Mouse (Mus musculus): ENCODE measurements around the gene Cct8l1. TPM values are rescaled to one million over a fixed set of nuclear protein-coding genes. Genes with fewer than 3 reads are reported as not detected.

The Cct8l1 gene
- polyA plus RNA-seq, 1 experiment from 2014 or later, result not detected

GRCm38 (mm10) chr5:25528851-25529528, 13.1 kb downstream of the Cct8l1 start:
- no peak for TF ChIP-seq CTCF (IDR thresholded peaks at IDR 0.05)
- in situ Hi-C loops (cut with MboI; ENCODE audit: low pct_unique_long_range_greater_than_20kb), result no loop called here
- CTCF ChIA-PET, result interaction anchor here (1.1 kb wide), 1 partner anchor 29 kb away, joined by 4 read pairs; no protein-coding TSS in a partner anchor
- POLR2A ChIA-PET, result interaction anchor here (1.7 to 5.0 kb wide), 2 partner anchors 9 to 29 kb away, joined by 6 to 32 read pairs; partner anchors contain the start of gene Kmt2c
- no peak for ATAC-seq
- H3K27me3 ChIP-seq, result no peaks in the 10 kb centered on the region
- no peak for DNase-seq (ENCODE audit: low read depth, low spot score)

- ATAC-seq, result peak; percentile 98
- no peak for TF ChIP-seq CTCF (IDR thresholded peaks at IDR 0.05)
- DNase-seq (ENCODE audit: low read depth, low spot score), result peak; percentile 98
- ChIA-PET CTCF (no interaction called here), POLR2A (interaction anchor here (1.7 to 5.0 kb wide), 2 partner anchors 10 to 30 kb away, joined by 6 to 32 read pairs; partner anchors contain the start of gene Kmt2c)
- in situ Hi-C loops (cut with MboI; ENCODE audit: low pct_unique_long_range_greater_than_20kb), result loop anchor here (5.0 kb wide), 1 partner anchor 32 kb away; the partner anchor contains the start of gene Kmt2c
- H3K27me3 ChIP-seq, result no peaks in the 10 kb centered on the region
Observed at GRCm38 (mm10) chr5:25529529-25530421, 13.9 kb downstream of the Cct8l1 start.

DNA sequence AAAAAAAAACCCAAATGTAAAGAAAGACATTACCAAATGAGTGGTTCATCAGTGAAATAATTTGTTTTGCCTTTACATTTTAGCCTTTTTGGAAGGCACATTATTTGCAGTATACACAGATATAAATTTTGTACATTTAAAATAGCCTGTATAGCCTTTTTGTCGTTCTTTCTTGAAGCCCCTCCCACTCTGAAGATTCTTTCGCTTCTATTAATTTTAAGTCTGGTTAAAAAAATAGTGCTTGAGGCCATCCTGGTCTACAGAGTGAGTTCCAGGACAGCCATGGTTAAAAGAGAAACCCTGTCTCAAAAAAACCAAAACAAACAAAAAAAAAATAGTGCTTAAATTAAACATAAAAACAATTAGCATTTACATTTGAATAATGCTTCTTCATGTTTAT, 14.8 kb downstream of the Cct8l1 start:
- H3K27me3 ChIP-seq, result no peaks in the 10 kb centered on the region
- ChIA-PET POLR2A (interaction anchor here (5.0 kb wide), 1 partner anchor 31 kb away, joined by 32 read pairs; the partner anchor contains the start of gene Kmt2c), CTCF (no interaction called here)
- DNase-seq (ENCODE audit: low read depth, low spot score) (no peak), ATAC-seq (no peak)
- no peak for TF ChIP-seq CTCF (IDR thresholded peaks at IDR 0.05)
- in situ Hi-C loops (cut with MboI; ENCODE audit: low pct_unique_long_range_greater_than_20kb), result loop anchor here (5.0 kb wide), 1 partner anchor 33 kb away; the partner anchor contains the start of gene Kmt2c

DNA sequence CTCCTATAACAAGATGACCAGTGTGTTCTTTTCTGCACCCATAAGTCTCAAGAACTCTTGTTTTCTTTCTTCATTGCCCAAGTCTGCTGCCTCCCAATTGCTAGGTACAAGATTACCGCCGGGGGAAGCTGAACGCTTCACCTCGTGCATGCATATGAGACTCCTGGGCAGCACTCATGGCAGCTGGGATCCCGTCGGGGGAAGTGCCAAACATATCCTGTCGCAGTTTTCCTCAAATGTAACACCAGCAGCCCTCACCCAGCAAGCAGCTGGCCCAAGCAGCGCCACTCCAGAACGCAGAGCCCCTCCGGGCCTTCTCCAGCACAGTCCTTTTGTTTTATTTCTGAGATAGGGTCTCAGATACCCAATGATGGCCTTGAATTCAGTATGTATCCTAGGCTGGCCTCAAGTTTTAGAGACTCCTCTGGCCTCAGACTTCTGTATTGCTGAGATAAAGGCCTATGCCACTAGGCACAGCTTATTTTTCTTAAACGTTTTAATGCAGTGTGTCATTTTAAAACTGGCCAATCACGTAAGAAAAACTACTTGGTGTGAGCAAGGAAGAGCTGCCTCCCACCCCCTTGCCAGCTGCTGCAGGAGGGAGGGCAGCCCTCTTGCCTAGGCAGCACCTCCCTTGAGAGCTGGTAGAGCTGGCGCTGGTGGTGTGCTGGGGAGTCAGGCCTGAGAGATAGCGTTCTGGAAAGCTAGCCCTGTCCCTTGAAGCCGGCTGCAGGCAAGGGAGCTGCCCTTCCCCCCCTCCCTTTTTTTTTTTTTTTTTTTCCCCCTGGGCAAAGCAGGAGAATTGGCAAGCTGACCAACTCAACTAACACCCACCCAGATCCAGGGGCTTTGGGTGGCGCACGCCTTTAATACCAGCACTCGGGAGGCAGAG, 16.6 kb downstream of the Cct8l1 start:
- ATAC-seq (no peak), DNase-seq (ENCODE audit: low read depth, low spot score) (no peak)
- POLR2A ChIA-PET, result no interaction called here
- no peaks in the 10 kb centered on the region for H3K27me3 ChIP-seq
- no peak for TF ChIP-seq CTCF (IDR thresholded peaks at IDR 0.05)
- CTCF ChIA-PET, result interaction anchor here (1.2 kb wide), 1 partner anchor 9 kb away, joined by 3 read pairs; no protein-coding TSS in a partner anchor
- in situ Hi-C loops (cut with MboI; ENCODE audit: low pct_unique_long_range_greater_than_20kb), result loop anchor here (5.0 kb wide), 1 partner anchor 35 kb away; the partner anchor contains the start of gene Kmt2c

GRCm38 (mm10) chr5:25533298-25533697, 17.4 kb downstream of the Cct8l1 start:
- ChIA-PET POLR2A (no interaction called here), CTCF (interaction anchor here (1.2 kb wide), 1 partner anchor 9 kb away, joined by 3 read pairs; no protein-coding TSS in a partner anchor)
- in situ Hi-C loops (cut with MboI; ENCODE audit: low pct_unique_long_range_greater_than_20kb), result loop anchor here (5.0 kb wide), 1 partner anchor 36 kb away; the partner anchor contains the start of gene Kmt2c
- ATAC-seq (no peak), DNase-seq (ENCODE audit: low read depth, low spot score) (no peak)
- TF ChIP-seq CTCF (IDR thresholded peaks at IDR 0.05), result no peak
- no peaks in the 10 kb centered on the region for H3K27me3 ChIP-seq

GRCm38 (mm10) chr5:25535566-25535965, 19.7 kb downstream of the Cct8l1 start:
- no peaks in the 10 kb centered on the region for H3K27me3 ChIP-seq
- ChIA-PET POLR2A (interaction anchor here (0.7 kb wide), 1 partner anchor 29 kb away, joined by 3 read pairs; no protein-coding TSS in a partner anchor), CTCF (no interaction called here)
- DNase-seq (ENCODE audit: low read depth, low spot score) (no peak), ATAC-seq (no peak)
- TF ChIP-seq CTCF (IDR thresholded peaks at IDR 0.05), result no peak
- in situ Hi-C loops (cut with MboI; ENCODE audit: low pct_unique_long_range_greater_than_20kb), result no loop called here

DNA sequence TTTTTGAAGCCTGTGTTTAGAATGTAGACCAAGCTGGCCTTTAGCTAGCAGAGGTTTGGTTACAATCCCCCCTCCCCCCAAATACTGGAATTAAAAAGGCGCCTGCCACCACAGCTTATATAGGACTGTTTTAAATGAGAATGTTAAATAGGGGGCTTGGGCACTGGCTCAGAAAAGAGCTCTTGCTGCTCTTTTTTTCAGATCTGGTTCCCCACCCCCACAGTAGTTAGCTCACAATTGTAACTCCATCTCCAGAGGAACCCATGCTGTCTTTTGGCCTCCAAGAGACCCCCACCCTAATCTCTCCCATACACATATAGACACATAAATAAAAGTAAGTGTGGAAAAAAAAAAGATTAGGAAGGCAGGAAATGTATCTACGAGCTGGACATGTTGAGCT, 20.6 kb downstream of the Cct8l1 start:
- ChIA-PET POLR2A (no interaction called here), CTCF (interaction anchor here (0.8 kb wide), 2 partner anchors 10 to 11 kb away, joined by 3 read pairs; no protein-coding TSS in a partner anchor)
- no peak for DNase-seq (ENCODE audit: low read depth, low spot score)
- no peaks in the 10 kb centered on the region for H3K27me3 ChIP-seq
- in situ Hi-C loops (cut with MboI; ENCODE audit: low pct_unique_long_range_greater_than_20kb), result no loop called here
- TF ChIP-seq CTCF (IDR thresholded peaks at IDR 0.05), result no peak
- ATAC-seq, result no peak

DNA sequence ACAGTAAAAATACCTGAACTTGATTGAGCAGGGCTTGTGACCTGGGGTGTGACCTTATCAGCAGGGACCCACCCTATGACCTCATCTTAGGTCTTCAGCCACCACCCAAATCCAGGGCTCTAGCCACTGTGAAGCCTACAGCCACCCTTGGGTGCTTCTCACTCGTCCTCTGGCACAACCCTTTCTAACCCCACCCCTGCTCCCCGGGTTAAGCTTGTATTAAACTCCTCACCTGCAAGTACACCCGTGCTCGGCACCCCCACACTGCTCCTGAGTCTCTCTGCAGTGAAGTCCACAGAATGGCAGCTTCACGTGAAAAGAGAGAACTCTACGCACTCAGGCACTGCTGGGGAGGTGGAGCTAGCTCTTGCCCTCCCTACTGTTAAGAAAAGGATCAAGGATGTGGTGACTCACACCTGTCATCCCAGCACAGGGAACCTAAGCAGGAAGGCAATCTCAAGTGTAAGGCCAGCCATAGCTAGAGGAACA, 21.1 kb downstream of the Cct8l1 start:
- POLR2A ChIA-PET, result no interaction called here
- TF ChIP-seq CTCF (IDR thresholded peaks at IDR 0.05), result no peak
- CTCF ChIA-PET, result interaction anchor here (0.8 kb wide), 2 partner anchors 10 to 11 kb away, joined by 3 read pairs; no protein-coding TSS in a partner anchor
- no peak for ATAC-seq
- H3K27me3 ChIP-seq, result no peaks in the 10 kb centered on the region
- in situ Hi-C loops (cut with MboI; ENCODE audit: low pct_unique_long_range_greater_than_20kb), result no loop called here
- DNase-seq (ENCODE audit: low read depth, low spot score), result no peak

- ATAC-seq, result no peak
Observed at GRCm38 (mm10) chr5:25540412-25540811, 24.5 kb downstream of the Cct8l1 start.

More at GRCm38 (mm10) chr5:25540412-25540811, 24.5 kb downstream of the Cct8l1 start:
- DNase-seq (ENCODE audit: low read depth, low spot score), result no peak
- ChIA-PET CTCF (no interaction called here), POLR2A (no interaction called here)
- in situ Hi-C loops (cut with MboI; ENCODE audit: low pct_unique_long_range_greater_than_20kb), result no loop called here
- H3K27me3 ChIP-seq, result no peaks in the 10 kb centered on the region
- no peak for TF ChIP-seq CTCF (IDR thresholded peaks at IDR 0.05)

All from Patski (cell line).